Mouse (Mus musculus) left cerebral cortex, adult 9 months (tissue): ENCODE measurements around the gene Il11ra1.
"Not testable (repeated sequence)": the region's sequence is repeated elsewhere in the genome, so short reads cannot be mapped to it uniquely, and the experiment has no call there.

Source experiments
- DNase-seq, 2 experiments: peaks; one replicate each; pipeline ENCODE4 v3.0.0; 2022; ENCODE audit warnings: low spot score in 2 of 2

Il11ra1 gene

GRCm38 (mm10) chr4:41699783-41700182 lies at the start of gene Il11ra1:
Gene Il11ra1, plus strand, starts transcription at chr4:41699989.
- not testable (repeated sequence) for DNase-seq

- peak in 1 of 2 experiments; percentile 80 for DNase-seq
Observed at GRCm38 (mm10) chr4:41653296-41653695, 46.5 kb upstream of the Il11ra1 start.

DNA sequence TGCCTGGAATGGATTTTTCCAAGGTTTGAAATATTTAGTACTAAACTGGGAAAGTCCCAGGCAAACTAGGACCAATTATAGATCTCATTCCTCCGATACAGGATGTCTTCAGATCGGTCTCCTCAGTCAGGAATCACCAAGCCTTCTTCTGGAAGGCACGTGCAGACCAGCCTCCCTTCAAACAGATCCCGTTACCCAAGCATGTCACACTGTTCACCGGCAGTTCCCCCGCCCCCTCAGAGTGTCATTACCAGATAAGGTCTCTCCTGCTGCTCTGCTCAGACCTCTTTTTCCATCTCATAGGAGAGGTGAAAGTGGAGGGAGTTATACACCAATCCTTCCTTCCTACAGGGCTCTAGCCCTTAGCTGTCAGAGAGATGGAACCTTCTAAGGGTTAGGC lies 46.1 kb upstream of the Il11ra1 start:
- no peak for DNase-seq

- DNase-seq, result peak in 1 of 2 experiments; percentile 68
Observed at GRCm38 (mm10) chr4:41654217-41654616, 45.6 kb upstream of the Il11ra1 start.

- DNase-seq, result no peak
Observed at GRCm38 (mm10) chr4:41655525-41655924, 44.3 kb upstream of the Il11ra1 start.

DNA sequence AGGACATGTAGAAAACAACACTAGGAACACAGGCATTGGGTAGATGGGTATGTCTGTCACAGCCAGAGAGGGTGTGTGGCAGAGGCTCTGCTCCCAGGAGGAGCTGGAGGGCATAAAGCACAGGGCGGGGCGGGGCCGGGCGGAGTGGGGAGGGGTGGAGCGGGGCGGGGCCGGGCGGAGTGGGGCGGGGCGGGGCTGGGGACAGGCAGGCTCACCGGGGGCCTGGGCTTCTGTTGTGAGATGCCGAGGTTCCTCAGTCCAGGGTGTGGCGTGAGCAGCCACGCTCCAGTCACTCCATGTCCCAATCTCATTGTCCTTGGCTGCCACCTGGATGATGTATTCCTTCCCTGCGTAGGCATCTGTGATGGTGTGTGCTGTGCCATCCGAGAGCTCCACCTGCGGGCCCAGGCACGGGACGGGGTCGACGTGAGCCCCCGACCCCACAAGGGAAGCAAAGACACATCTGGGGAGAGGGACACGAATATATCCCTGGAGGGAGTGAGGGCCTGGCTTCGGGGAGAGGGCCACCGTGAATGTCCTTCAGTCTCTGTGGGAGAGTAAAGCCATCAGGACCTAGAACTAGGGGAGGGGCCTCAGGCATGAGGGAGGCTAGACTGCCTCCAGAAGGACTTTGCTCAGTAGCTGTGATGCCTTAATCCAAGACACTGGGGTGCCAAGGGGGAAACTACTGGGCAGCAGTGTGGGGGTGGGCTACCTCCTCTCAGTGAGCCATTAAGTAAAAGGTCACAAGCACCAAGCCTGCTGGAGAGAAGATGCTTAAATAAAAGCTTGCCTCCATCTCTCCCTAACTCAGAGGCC lies 41.0 kb upstream of the Il11ra1 start:
- no peak for DNase-seq

GRCm38 (mm10) chr4:41659556-41659955 lies 40.2 kb upstream of the Il11ra1 start:
- DNase-seq, result no peak

DNA sequence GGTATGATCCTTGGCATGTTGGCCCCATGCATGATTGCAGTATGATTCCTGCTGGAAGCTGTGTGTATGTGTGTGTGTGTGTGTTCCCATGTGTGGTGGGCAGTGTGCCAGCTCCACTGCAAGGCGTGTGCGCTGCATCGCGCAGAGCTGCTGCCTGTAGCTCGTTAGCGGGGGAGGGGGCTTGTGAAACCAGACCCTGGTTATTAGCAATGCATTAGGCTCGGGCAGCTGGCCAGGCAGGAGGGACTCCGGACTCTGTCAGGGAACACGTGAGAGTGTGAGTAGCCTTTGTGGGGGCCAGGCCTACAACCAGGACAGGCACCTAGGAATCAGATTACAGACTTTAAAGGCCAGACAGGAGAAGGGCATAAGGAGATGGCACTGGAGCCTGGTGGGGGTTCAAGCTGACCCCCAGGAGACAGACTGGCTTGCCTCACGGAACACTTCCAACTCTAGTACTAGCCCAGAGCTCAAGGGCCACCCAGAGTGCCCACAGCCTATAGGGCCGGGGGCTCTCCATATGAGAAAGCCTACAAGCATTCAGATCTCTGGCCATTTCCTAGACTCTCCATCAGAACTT lies 38.8 kb upstream of the Il11ra1 start:
- DNase-seq, result no peak

DNA sequence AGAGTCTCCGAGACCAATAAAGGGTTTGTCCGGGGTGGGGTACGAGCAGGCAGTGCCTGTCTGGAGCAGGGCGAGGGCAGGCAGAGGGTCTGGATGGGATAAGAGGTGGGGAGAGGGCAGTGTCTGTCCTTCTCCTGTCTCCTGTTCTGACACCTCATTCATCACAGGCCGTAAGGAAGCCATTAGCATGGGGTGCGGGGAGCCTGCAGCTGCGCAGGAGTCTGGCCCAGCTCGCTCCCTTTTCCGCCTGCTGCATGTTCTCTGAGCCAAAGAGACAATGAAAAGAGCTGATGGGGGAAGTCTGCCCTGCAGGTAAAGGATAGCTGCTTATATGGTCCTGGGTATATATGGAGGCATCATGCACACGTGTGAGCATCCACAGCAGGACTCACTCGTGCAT lies 37.1 kb upstream of the Il11ra1 start:
- no peak for DNase-seq

DNA sequence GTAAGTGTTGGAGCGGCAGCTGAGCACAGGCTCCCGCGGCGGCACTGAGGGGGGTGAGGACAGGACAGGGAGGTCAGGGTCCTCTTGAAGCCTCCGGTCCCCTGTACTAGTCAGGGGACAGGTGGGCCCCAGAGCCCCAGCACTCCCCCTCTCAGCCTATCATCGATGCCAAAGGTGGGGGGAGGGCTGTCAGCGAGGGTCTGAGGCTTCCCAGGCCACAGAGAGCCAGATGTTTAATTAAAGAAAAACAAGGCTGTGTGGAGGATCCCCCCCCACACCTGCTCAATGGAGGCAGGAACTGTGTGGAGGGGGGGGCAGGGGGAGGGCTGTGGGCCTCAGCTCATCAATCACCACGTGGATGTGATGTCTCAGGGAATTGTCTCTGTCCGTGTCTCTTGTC lies 36.2 kb upstream of the Il11ra1 start:
- no peak for DNase-seq

- DNase-seq, result no peak
Observed at GRCm38 (mm10) chr4:41664533-41664932, 35.3 kb upstream of the Il11ra1 start.

- DNase-seq, result no peak
Observed at GRCm38 (mm10) chr4:41665009-41665675, 34.6 kb upstream of the Il11ra1 start.

DNA sequence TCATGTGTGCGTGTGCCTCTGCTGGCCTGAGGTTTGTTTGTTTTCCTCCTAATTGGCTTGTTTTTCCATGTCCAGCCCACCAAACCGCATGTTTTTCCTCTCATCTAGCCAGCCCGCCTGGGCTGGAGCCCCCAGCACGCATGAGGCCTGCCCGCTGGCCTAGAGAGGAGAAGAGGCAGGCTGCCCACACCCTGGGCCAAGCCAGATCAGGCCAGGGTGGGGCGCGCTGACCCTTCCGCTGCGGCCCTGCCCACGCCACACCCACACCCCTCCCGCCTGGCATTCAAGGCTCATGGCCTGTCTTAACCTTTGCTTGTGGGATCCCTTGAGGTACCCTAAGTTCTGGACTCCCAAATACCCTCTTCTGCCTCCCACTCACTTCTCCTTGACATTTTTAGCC lies 33.1 kb upstream of the Il11ra1 start:
- no peak for DNase-seq

- DNase-seq, result no peak
Observed at GRCm38 (mm10) chr4:41670836-41671235, 29.0 kb upstream of the Il11ra1 start.

GRCm38 (mm10) chr4:41671500-41671899 lies 28.3 kb upstream of the Il11ra1 start:
- DNase-seq, result no peak

GRCm38 (mm10) chr4:41671963-41672480 lies 27.8 kb upstream of the Il11ra1 start:
- no peak for DNase-seq

GRCm38 (mm10) chr4:41672522-41672963 lies 27.2 kb upstream of the Il11ra1 start:
- DNase-seq, result no peak

DNA sequence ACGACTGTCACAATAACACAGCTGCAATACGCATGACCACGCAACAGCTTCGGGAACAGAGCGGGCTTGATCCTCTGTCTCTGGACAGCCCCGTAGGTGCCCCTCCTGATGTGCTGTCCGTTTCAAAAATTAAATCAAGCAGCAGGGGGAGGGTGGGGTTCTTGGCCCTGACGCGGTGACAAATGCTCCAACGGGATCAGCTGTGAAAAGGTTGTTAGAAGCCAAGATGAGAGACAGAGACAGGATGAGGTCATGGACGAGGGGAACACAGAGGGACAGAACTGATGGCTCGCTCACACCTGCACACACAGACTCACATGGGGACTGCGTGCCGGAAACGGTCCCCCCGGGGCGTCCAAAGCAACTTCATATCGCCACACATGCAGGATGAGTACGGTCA lies 26.6 kb upstream of the Il11ra1 start:
- DNase-seq, result no peak

DNA sequence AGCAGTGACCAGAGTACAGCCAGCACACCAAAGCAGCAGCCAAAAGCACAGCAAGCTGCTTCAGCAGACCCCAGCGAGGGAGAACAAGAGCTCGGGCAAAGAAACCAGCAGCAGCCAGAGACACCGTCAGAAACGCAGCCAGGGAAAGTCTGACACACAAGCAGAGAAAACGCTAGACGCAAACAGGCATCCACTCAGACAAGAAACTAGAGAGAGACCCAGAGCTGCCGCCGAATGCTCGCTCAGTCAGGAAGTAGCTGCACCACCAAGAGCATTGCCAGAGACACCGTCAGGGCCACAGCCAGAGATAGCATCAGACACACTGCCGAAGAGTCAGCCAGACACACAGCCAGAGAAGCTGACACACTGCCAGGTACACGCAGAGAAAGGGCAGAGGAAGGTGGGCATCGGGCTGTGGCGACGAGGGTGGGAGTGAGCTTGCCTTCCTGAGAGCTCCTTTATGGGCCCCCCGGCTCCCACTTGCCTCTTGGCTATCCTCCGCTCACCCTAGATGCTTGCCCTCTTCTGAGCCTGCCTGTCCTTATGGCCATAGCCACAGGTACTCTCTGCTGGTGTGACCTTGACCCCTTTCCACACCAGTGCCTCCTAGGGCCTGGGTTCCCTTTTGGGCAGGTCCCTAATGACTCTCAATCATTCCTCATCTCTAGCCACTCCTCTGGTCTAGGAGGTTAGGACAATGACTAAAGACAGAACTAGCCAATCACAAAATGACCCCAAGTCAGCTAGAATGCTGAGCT lies 23.4 kb upstream of the Il11ra1 start:
- no peak for DNase-seq

DNA sequence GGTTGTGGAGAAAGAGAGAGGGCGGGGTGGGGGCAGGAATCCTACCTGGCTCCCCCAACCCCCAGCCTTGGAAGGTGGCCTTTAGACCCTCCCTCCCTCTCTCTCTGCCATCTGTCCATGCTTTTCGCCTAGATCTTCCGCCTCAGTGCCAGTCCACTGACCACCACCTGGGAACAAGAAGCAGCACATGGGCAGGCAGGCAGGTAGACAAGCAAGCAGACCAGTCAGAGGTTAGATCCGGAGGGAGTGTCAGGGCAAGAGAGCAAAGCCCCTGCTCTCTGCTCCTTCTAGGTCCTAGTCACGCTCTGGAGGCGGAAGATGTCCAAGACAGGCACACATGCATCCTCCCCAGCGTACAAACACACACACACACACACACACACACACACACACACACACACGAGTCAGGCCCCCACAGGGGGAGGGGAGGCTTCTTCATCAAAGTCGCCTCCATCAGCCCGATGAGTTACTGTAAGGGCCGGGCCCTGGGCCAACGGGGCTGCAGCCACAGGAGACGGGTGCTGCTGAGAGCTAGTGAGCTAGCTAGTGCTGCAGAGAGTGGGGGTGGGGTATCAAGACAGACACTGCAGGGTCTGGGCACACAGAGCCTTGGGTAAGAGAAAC lies 22.7 kb upstream of the Il11ra1 start:
- no peak for DNase-seq

GRCm38 (mm10) chr4:41678863-41679262 lies 20.9 kb upstream of the Il11ra1 start:
- DNase-seq, result no peak
